Mouse (Mus musculus) stomach, embryonic 15.5 days (tissue): ENCODE measurements at regions not wholly inside any gene's neighbourhood (a gene's known extent, or its start where the extent isn't known, plus 50 kb on each side); places are given as distances from the start of the nearest gene placed in this dataset.

Source experiments
- ATAC-seq: fragments of 200-750 bp; cut with Nextera tagmentation; 2 replicates; pipeline ENCODE4 v1.8.0; 2017; ENCODE audit warnings: low read depth, moderate number of reproducible peaks, moderate TSS enrichment; ENCODE audit not compliant: insufficient read depth, low FRiP score
- H3K27ac ChIP-seq: fragments of 300-500 bp; sonication (generic); 2 replicates; pipeline ENCODE4 v1.5.1; 2015; ENCODE audit warnings: mild to moderate bottlenecking, inconsistent platforms
- H3K27me3 ChIP-seq: fragments of 300-500 bp; sonication (generic); replicated peaks from 2 replicates; pipeline ENCODE4 v1.6.1; 2015; ENCODE audit warnings: inconsistent platforms
- H3K36me3 ChIP-seq: fragments of 300-500 bp; sonication (generic); 2 replicates; pipeline ENCODE4 v1.6.1; 2015; ENCODE audit warnings: inconsistent platforms
- H3K4me1 ChIP-seq: fragments of 300-500 bp; sonication (generic); 2 replicates; pipeline ENCODE4 v1.6.1; 2015; ENCODE audit warnings: inconsistent platforms
- H3K4me2 ChIP-seq: fragments of 300-500 bp; sonication (generic); 2 replicates; pipeline ENCODE4 v1.6.1; 2015; ENCODE audit warnings: mild to moderate bottlenecking, inconsistent platforms
- H3K4me3 ChIP-seq: fragments of 300-500 bp; sonication (generic); replicated peaks from 2 replicates; pipeline ENCODE4 v1.5.1; 2015; ENCODE audit warnings: inconsistent platforms
- H3K9ac ChIP-seq: fragments of 300-500 bp; sonication (generic); 2 replicates; pipeline ENCODE4 v1.6.1; 2015; ENCODE audit warnings: inconsistent platforms
- H3K9me3 ChIP-seq: fragments of 300-500 bp; sonication (generic); 2 replicates; pipeline ENCODE4 v1.6.1; 2016; ENCODE audit warnings: inconsistent platforms
- WGBS: fragments of 180-500 bp; shearing (Covaris S2); methylation state at CpG from one replicate; pipeline ENCODE4 v1.1.7; 2015; 5-methylcytosine and 5-hydroxymethylcytosine counted together

DNA sequence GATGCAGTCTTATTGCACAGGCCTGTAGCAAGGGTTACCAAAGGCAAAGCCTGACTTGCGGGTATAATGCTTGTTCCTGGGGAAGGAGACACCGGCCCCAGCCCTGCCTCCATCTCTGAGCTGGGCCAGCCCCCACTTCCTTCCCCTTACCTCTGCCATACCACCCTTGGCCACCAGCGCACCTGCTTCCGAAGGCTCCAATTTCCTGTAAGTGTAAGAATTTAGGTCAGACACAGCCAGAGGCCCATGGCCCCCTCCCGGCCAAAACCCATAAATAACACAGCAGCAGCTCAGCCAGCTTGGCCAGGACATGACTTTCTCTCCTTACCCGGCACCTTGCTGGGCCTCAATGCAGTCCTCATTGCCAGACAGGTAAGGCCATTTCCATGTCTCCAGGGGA is 88.2 kb upstream of the Wnt4 start:
- Histone ChIP-seq H3K4me2 (no peak overlapping the region), H3K9ac (no peak overlapping the region), H3K4me1 (peaks cover 7% of the 10 kb centered on the region; the same call in 1 of the 2 replicates), H3K4me3 (no peak overlapping the region), H3K27ac (no peak overlapping the region), H3K9me3 (no peaks in the 10 kb centered on the region), H3K36me3 (no peaks in the 10 kb centered on the region), H3K27me3 (no peaks in the 10 kb centered on the region)
- ATAC-seq, result no peak
- 47% methylated on average over 6 of the region's 6 CpGs for WGBS

DNA sequence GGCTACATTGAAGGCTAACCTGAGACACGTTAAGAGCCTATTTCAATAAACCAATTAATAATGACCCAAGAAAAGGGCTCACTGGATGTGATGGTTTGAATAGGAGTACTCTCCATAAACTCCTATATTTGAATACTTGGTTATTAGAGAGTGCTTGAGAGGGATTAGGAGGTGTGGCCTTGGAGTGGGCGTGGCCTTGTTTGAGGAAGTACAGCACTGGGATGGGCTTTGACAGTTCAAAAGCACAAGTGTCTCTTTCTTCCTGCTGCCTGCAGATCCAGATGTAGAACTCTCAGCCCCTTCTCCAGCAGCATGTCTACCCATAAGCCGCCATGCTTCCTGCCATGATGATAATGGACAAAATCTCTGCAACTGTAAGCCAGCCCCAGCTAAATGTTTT is 89.7 kb upstream of the Wnt4 start:
- Histone ChIP-seq H3K27me3 (no peaks in the 10 kb centered on the region), H3K9ac (no peak overlapping the region), H3K27ac (no peak overlapping the region), H3K9me3 (no peaks in the 10 kb centered on the region), H3K36me3 (no peaks in the 10 kb centered on the region), H3K4me2 (no peak overlapping the region), H3K4me3 (no peak overlapping the region), H3K4me1 (peaks cover 11% of the 10 kb centered on the region)
- WGBS, result 63% methylated on average over 3 of the region's 3 CpGs
- no peak for ATAC-seq

GRCm38 (mm10) chr4:137187051-137187450 is 90.2 kb upstream of the Wnt4 start:
- ATAC-seq, result no peak
- H3K4me2 ChIP-seq, result no peak overlapping the region
- no peaks in the 10 kb centered on the region for H3K36me3 ChIP-seq
- WGBS, result 85% methylated on average over 9 of the region's 9 CpGs
- no peak overlapping the region for H3K27ac ChIP-seq
- no peak overlapping the region for H3K4me3 ChIP-seq
- H3K27me3 ChIP-seq, result no peaks in the 10 kb centered on the region
- H3K4me1 ChIP-seq, result peaks cover 15% of the 10 kb centered on the region
- no peaks in the 10 kb centered on the region for H3K9me3 ChIP-seq
- no peak overlapping the region for H3K9ac ChIP-seq

DNA sequence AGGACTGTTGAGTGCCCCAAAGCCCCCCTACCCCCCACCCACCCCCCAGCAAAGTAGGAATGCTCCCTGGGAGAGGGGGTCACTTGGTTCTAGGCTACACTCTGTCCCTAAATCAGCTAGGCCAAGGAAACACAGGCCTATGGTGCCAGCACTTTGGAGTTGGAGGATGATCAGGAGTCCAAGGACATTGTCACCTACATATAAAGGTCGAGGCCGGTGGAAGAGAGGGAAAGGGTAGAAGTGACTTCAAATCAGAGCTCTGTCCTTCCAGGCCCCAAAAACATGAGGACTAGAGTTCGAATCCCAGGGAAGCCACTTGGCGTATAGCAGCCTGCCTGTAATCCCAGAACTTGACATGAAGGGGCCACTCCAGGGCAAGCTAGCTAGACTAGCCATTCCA is 92.3 kb upstream of the Wnt4 start:
- H3K4me2 ChIP-seq, result no peak overlapping the region
- no peak overlapping the region for H3K4me3 ChIP-seq
- H3K36me3 ChIP-seq, result no peaks in the 10 kb centered on the region
- no peak for ATAC-seq
- H3K9me3 ChIP-seq, result no peaks in the 10 kb centered on the region
- peaks cover 22% of the 10 kb centered on the region for H3K4me1 ChIP-seq
- no peak overlapping the region for H3K9ac ChIP-seq
- no peaks in the 10 kb centered on the region for H3K27me3 ChIP-seq
- 84% methylated on average over 4 of the region's 4 CpGs for WGBS
- no peak overlapping the region for H3K27ac ChIP-seq

DNA sequence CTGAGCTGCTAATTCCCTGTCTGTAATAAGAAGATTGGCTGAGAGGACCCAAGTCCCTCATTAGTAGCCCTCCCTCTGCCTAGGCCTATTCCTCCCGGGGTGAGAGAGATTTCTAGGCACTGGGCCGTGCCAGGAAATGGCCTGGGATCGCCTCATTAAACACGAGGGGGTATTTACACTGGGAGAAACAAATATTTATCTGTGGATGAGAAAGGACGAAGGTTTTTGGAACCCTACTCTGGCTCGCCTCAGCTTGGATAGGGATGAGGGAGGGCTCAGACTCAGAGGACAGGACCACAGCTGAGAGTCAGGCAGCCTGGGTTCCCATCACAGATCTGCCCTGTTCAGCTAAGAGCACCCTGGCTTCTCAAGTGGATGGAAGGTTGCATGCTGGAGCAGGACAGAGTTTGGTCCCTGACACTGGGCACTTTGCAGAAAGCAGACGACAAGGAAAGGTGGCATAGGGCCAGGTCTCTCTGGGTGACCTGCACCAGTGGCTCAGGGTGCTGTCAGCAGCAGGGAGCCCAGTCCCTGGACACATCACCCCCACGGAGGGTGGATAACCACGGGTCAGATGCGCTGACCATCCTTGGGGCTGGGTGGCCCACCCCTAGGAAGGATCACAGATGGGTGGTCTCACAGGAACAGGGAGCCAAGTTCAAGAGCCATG is 94.0 kb upstream of the Wnt4 start:
- Histone ChIP-seq H3K27ac (peak overlapping the region; percentile 54; the same call in 1 of the 2 replicates), H3K4me3 (no peak overlapping the region), H3K9ac (no peak overlapping the region), H3K4me1 (peaks cover 27% of the 10 kb centered on the region), H3K27me3 (no peaks in the 10 kb centered on the region), H3K4me2 (no peak overlapping the region), H3K9me3 (no peaks in the 10 kb centered on the region), H3K36me3 (no peaks in the 10 kb centered on the region)
- no peak for ATAC-seq
- 47% methylated on average over 10 of the region's 10 CpGs for WGBS

- no peak for ATAC-seq
- no peaks in the 10 kb centered on the region for H3K9me3 ChIP-seq
- H3K4me3 ChIP-seq, result no peak overlapping the region
- H3K9ac ChIP-seq, result no peak overlapping the region
- no peak overlapping the region for H3K4me2 ChIP-seq
- H3K27me3 ChIP-seq, result no peaks in the 10 kb centered on the region
- peaks cover 27% of the 10 kb centered on the region for H3K4me1 ChIP-seq
- 68% methylated on average over 14 of the region's 14 CpGs for WGBS
- H3K27ac ChIP-seq, result no peak overlapping the region
- no peaks in the 10 kb centered on the region for H3K36me3 ChIP-seq
Measured at GRCm38 (mm10) chr4:137182547-137182946, 94.7 kb upstream of the Wnt4 start.

DNA sequence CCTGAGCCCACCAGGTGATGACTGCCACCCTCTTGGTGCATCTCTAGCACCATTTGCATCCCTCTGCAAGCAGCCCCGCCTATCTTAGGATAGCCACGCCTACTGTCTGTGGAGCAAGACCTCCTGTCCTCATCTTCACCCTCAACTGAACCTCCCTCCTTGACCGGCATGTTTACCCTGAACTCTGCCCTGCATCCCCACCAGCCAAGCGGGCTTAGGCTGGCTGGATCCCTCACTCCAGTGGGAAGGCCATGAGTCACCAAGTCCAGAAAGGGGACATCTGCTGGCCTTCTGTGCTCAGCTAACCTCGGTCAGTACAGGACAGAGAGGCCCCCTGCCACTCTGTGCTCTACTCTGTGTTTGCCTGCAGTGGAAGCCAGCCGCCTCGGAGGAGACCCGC is 96.0 kb upstream of the Wnt4 start:
- Histone ChIP-seq H3K4me2 (no peak overlapping the region), H3K9ac (no peak overlapping the region), H3K27me3 (no peaks in the 10 kb centered on the region), H3K4me1 (peaks cover 27% of the 10 kb centered on the region), H3K27ac (0 out of 2 replicates have a peak overlapping the region, but pooled peaks have one; percentile 18), H3K36me3 (no peaks in the 10 kb centered on the region), H3K4me3 (no peak overlapping the region), H3K9me3 (no peaks in the 10 kb centered on the region)
- WGBS, result 54% methylated on average over 8 of the region's 8 CpGs
- ATAC-seq, result no peak

DNA sequence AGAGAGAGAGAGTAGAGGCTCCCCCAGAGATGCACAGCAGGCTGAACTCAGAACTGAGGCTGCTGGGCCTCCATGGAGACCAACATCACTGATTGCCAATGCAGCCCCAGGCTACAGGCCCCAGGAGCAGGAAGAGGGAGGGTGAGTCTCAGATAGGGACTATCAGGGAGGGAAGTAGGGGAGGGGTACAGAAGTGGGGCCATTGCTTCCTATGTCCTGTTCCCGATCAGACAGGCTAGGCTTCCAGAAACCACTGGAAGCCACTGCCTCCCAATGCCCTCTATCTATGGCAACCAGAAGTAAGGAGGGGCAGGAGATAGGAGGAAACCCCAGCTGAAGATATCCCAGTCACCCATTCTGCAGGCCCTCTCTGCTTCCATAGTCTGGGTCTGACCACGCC is 97.2 kb upstream of the Wnt4 start:
- 84% methylated on average over 2 of the region's 2 CpGs for WGBS
- H3K9ac ChIP-seq, result no peak overlapping the region

DNA sequence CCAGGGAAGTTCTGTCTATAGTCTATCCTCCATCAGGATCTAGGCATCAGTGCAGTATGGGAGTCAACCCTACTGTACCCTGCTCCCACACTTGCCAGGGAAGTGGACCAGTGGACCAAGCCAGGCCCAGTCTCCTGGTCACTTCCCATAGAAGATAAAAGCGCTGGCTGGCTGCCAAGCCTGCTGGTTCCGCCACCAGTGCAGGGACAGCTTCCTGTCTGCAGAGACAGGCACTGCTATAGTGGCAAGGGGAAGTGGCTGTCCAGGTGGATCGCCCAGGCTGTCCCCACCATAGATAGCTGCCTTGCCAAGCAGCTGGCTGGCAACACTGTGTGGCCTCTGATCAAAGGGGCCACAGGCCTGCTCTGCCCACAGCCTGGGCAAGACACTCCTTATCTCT is 98.5 kb upstream of the Wnt4 start:
- H3K4me2 ChIP-seq, result no peak overlapping the region
- H3K4me3 ChIP-seq, result no peak overlapping the region
- no peak overlapping the region for H3K27ac ChIP-seq
- WGBS, result 67% methylated on average over 3 of the region's 3 CpGs
- no peak for ATAC-seq
- H3K9ac ChIP-seq, result no peak overlapping the region
- H3K9me3 ChIP-seq, result no peaks in the 10 kb centered on the region
- H3K27me3 ChIP-seq, result no peaks in the 10 kb centered on the region
- H3K36me3 ChIP-seq, result no peaks in the 10 kb centered on the region
- peaks cover 20% of the 10 kb centered on the region for H3K4me1 ChIP-seq

More for the DNA sequence above, 97.2 kb upstream of the Wnt4 start:
- Histone ChIP-seq H3K36me3 (no peaks in the 10 kb centered on the region), H3K4me2 (no peak overlapping the region), H3K27ac (no peak overlapping the region), H3K27me3 (no peaks in the 10 kb centered on the region), H3K4me1 (peaks cover 27% of the 10 kb centered on the region), H3K4me3 (no peak overlapping the region), H3K9me3 (no peaks in the 10 kb centered on the region)
- ATAC-seq, result no peak

GRCm38 (mm10) chr4:137164933-137165332 is 112.4 kb upstream of the Wnt4 start:
- H3K4me1 ChIP-seq, result peaks cover 6% of the 10 kb centered on the region; the same call in 1 of the 2 replicates
- H3K4me3 ChIP-seq, result peak overlapping the region; percentile 34
- H3K27me3 ChIP-seq, result 0 out of 2 replicates have a peak, but pooled peaks cover 3% of the 10 kb centered on the region
- 25% methylated on average over 9 of the region's 9 CpGs for WGBS
- H3K36me3 ChIP-seq, result no peaks in the 10 kb centered on the region
- peak overlapping the region; percentile 61 for H3K4me2 ChIP-seq
- peak overlapping the region; percentile 68; the same call in 1 of the 2 replicates for H3K27ac ChIP-seq
- no peak overlapping the region for H3K9ac ChIP-seq
- ATAC-seq, result peak; percentile 61
- no peaks in the 10 kb centered on the region for H3K9me3 ChIP-seq

- peak overlapping the region; percentile 34 for H3K4me3 ChIP-seq
- H3K9me3 ChIP-seq, result no peaks in the 10 kb centered on the region
- H3K4me2 ChIP-seq, result peak overlapping the region; percentile 61
- 3% methylated on average over 12 of the region's 12 CpGs for WGBS
- 0 out of 2 replicates have a peak, but pooled peaks cover 3% of the 10 kb centered on the region for H3K27me3 ChIP-seq
- peak overlapping the region; percentile 68; the same call in 1 of the 2 replicates for H3K27ac ChIP-seq
- peaks cover 6% of the 10 kb centered on the region; the same call in 1 of the 2 replicates for H3K4me1 ChIP-seq
- peak; percentile 36; the same call in 1 of the 2 replicates for ATAC-seq
- no peak overlapping the region for H3K9ac ChIP-seq
- H3K36me3 ChIP-seq, result no peaks in the 10 kb centered on the region
Measured at GRCm38 (mm10) chr4:137164429-137164828, 112.9 kb upstream of the Wnt4 start.

GRCm38 (mm10) chr4:137163962-137164361 is 113.3 kb upstream of the Wnt4 start:
- 0 out of 2 replicates have a peak, but pooled peaks cover 3% of the 10 kb centered on the region for H3K27me3 ChIP-seq
- H3K36me3 ChIP-seq, result no peaks in the 10 kb centered on the region
- peak overlapping the region; percentile 61 for H3K4me2 ChIP-seq
- H3K4me1 ChIP-seq, result peaks cover 6% of the 10 kb centered on the region; the same call in 1 of the 2 replicates
- no peaks in the 10 kb centered on the region for H3K9me3 ChIP-seq
- no peak overlapping the region for H3K9ac ChIP-seq
- ATAC-seq, result no peak
- H3K27ac ChIP-seq, result peak overlapping the region; percentile 48; the same call in 1 of the 2 replicates
- H3K4me3 ChIP-seq, result no peak overlapping the region
- 54% methylated on average over 12 of the region's 12 CpGs for WGBS
